Mouse (Mus musculus): ENCODE measurements around the gene Ranbp1. TPM values are rescaled to one million over a fixed set of nuclear protein-coding genes. Genes with fewer than 3 reads are reported as not detected.
"Not testable (repeated sequence)": the region's sequence is repeated elsewhere in the genome, so short reads cannot be mapped to it uniquely, and the experiment has no call there.

The Ranbp1 gene
- polyA plus RNA-seq, 3 experiments from 2014 or later: 141 to 268 (median 158) TPM

- no peak for ATAC-seq
Observed at GRCm38 (mm10) chr16:18200062-18200461, 48.5 kb downstream of the Ranbp1 start.

- ATAC-seq: no peak
Observed at GRCm38 (mm10) chr16:18198365-18199098, 50.0 kb downstream of the Ranbp1 start.

GRCm38 (mm10) chr16:18197881-18198280 lies 50.7 kb downstream of the Ranbp1 start:
- ATAC-seq: no peak

- ATAC-seq: not testable (repeated sequence)
Observed at GRCm38 (mm10) chr16:18195561-18195960, 53.0 kb downstream of the Ranbp1 start.

GRCm38 (mm10) chr16:18195068-18195467 lies 53.5 kb downstream of the Ranbp1 start:
- no peak for ATAC-seq

- ATAC-seq: no peak
Observed at GRCm38 (mm10) chr16:18194208-18194985, 54.1 kb downstream of the Ranbp1 start.

- no peak for ATAC-seq
Observed at GRCm38 (mm10) chr16:18191006-18191405, 57.5 kb downstream of the Ranbp1 start.

Other genes with a start within 250 kb of the Ranbp1 start
- gene Dgcr6, start 195.9 kb downstream of the Ranbp1 start, polyA plus RNA-seq (2017; shearing (Covaris generic)): 10 to 100 TPM; 11.5 to 19.1 (median 15.0) TPM
- 1 to 10 TPM; 1.1 to 5.3 (median 4.2) TPM for gene Prodh, start 158.5 kb downstream of the Ranbp1 start, polyA plus RNA-seq (2017; shearing (Covaris generic))
- gene Rtn4r, start 121.1 kb downstream of the Ranbp1 start, polyA plus RNA-seq (2017; shearing (Covaris generic)): not detected
- gene Ccdc188, start 30.9 kb downstream of the Ranbp1 start, polyA plus RNA-seq (2017; shearing (Covaris generic)): not detected
- gene Zdhhc8, start 13.6 kb downstream of the Ranbp1 start, polyA plus RNA-seq (2017; shearing (Covaris generic)): 1 to 10 TPM in 2 of 3 experiments, under 1 TPM in 1; 0.67 to 1.7 (median 1.5) TPM
- gene Trmt2a, start 53 bp downstream of the Ranbp1 start, polyA plus RNA-seq (2017; shearing (Covaris generic)): 10 to 100 TPM; 31.1 to 45.8 (median 38.5) TPM
- not detected for gene Gm49776, start 9.6 kb upstream of the Ranbp1 start, polyA plus RNA-seq (2017; shearing (Covaris generic))
- gene Dgcr8, start 40.5 kb upstream of the Ranbp1 start, polyA plus RNA-seq (2017; shearing (Covaris generic)): 10 to 100 TPM; 16.6 to 29.7 (median 19.9) TPM
- gene Tango2, start 99.4 kb upstream of the Ranbp1 start, polyA plus RNA-seq (2017; shearing (Covaris generic)): 10 to 100 TPM; 48.6 to 81.2 (median 70.2) TPM
- gene Arvcf, start 99.5 kb upstream of the Ranbp1 start, polyA plus RNA-seq (2017; shearing (Covaris generic)): 1 to 10 TPM in 1 of 3 experiments, under 1 TPM in 2; 0.52 to 1.0 (median 0.66) TPM
- 10 to 100 TPM; 15.9 to 21.2 (median 20.4) TPM for gene Txnrd2, start 177.7 kb upstream of the Ranbp1 start, polyA plus RNA-seq (2017; shearing (Covaris generic))
- 10 to 100 TPM; 51.4 to 56.7 (median 52.3) TPM for gene Comt, start 178.1 kb upstream of the Ranbp1 start, polyA plus RNA-seq (2017; shearing (Covaris generic))
- 10 to 100 TPM; 11.2 to 23.9 (median 17.4) TPM for gene Gnb1l, start 250.0 kb upstream of the Ranbp1 start, polyA plus RNA-seq (2017; shearing (Covaris generic))